Mouse (Mus musculus) lung, adult 18-20 months (tissue): ENCODE measurements around the gene Tbx19.

ENCODE experiments used
- DNase-seq, 2 experiments: peaks; one replicate each; pipeline ENCODE4 v3.0.0; 2022; ENCODE audit warnings: mixed read lengths in 2 of 2

Gene Tbx19

DNA sequence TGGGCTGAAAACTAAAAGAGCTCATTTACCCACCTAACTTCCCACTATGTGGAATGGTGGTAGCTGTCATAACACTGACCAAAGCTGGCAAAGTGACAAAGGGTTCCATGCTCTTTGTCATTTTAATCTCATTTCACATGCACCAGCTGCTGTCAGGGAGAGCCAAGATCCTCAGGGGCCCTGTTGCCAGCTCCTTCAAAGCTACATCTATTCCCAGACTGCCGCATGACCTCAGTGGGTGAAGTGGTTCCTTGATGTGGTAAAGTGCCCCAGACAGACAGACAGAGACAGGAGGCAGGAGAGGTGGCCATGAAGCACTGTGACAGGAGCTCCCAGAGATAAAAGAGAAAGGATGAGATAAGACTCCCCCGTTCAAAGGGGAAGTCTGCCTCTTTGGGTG is 49.9 kb downstream of the Tbx19 start:
- no peak for DNase-seq

DNA sequence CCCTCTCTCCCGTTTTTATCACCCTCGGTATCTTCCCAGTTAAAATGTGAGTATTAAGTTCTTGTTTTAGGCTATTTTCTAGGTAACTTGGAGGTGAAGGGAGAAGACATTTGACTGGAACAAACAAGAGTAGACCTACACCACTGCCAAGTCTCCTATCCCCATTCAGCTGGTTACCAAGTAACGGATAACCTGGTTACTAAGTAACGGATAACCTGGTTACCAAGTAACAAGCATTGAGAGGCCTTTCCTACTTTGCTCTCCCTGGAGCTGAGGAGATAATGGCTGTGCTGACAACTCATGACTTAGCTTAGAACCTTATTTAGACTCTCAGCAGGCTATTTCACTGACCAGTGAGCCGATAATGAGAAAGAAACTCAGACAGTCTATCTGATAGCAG is 51.4 kb downstream of the Tbx19 start:
- no peak for DNase-seq

- no peak for DNase-seq
Measured at GRCm38 (mm10) chr1:165108477-165108876, 52.1 kb downstream of the Tbx19 start.

GRCm38 (mm10) chr1:165106011-165106385 is 54.6 kb downstream of the Tbx19 start:
- DNase-seq: no peak

DNA sequence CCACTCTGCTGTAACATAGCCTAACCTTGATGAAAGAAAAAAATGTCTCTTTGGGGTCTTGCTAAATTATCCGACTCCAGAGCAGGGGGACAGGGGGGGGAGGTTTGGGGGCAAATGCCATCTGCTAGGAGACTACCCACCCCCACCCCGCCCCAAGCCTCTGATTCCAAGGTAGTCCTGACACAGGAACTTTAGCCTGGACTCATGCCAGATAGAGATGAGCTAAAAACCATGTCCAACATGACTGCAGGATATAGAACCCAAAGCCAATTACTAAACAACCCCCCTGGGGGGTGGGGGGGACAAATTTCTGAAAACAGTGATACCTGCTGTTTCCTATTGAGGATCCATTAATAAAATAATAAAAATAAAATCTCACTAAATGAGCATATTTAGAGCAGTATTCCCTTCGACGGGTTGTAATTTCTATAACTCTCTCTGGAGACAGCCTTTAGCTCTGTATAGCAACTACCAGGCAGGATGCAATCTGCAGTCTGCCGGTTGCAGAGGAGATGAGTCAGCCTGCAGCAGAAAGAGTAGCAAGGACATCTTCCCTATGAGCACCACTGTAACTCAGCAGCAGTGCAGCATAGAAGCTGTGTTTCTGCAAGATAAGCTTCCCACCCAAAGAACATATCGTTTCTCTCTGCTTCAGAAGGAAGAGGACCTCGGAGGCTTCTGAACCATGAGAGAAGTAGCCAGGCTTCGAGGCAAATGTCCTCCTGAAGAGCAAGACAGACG is 55.1 kb downstream of the Tbx19 start:
- no peak for DNase-seq

GRCm38 (mm10) chr1:165104707-165105259 is 55.8 kb downstream of the Tbx19 start:
- no peak for DNase-seq

DNA sequence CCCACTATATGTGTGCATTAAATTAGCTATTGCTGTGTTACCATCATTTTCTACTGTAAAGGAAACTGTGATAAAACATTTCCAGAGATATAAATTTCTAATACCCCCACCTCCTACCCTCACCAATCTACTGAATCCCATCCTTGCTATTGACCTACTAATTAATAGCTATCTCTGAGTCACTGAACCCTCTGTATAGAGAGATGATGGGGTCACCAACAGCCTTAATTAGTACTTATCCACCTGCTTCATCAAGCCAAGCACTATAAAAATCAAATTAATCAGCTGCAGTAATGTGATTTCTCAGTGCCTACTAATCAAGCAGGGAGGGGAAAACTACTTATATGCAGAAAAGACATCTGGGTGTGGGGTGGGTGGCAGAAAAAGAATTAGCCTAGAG is 61.0 kb downstream of the Tbx19 start:
- DNase-seq: no peak

DNA sequence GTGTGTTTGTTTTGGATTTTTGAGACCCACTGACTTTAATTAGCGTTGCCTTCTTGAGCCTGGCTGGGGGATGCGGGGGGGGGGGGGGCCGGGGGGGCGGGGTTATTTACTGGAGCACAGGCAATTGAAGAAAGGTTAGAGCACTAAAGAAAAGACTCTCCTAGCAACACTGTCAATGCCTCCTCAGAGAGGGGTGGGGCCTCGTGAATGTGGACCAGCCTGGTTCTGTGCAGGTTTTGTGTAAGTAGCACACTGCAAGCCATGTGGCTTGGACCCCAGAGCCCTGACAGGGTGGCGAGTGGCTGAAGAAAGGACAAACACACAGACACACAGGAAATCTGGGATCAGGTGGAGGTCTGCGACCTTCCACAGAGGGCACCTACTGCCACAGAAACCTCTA is 65.7 kb downstream of the Tbx19 start:
- no peak for DNase-seq

DNA sequence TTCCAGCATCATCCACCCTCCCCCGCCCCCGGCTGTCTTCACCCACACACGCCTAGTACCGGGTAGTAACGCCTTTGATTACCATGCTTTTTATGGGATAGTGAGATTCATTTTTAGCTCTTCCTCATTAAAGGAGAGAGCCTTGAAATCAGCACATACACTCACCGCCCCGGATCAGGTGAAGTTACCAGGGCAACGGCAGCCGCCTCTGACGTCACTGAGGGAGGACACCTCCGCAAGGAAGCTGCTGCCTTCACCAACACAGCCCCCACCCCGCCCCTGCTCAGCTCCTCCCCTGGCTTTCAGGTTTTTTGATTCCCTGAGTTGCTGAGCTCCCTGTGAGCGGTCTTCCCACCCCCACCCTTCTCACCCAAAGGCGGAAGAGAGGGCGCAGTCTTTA is 68.9 kb downstream of the Tbx19 start:
- peak in 1 of 2 experiments; percentile 11 for DNase-seq

DNA sequence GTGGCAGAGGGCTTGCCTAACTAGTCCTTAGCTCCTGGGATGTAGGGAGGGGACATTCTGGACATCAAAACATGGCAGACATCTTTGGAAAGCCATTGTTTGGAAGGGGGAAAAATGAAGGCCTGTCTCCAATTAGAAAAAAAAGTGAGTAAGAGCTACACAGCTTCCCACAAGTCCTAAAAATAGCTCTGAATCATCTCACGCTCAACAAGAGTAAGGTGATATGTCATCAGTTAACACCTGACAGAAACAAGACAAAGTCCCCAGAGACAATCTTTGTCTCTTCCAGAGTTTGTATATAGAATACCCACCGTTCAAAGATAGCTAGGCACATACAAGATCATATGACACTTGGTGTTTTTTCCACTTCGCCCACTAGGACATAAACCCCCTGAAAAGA is 71.0 kb downstream of the Tbx19 start:
- DNase-seq: no peak
